Mouse (Mus musculus) E14TG2a.4 (cell line): ENCODE measurements around the gene Dhx15.
A peak's percentile ranks its signal among the peaks of the same experiment; 100 is the strongest.

Source experiments
- H3K27me3 ChIP-seq: 2 replicates; pipeline ENCODE4 v1.6.1; 2014; ENCODE audit warnings: low read length, control low read depth; ENCODE audit not compliant: insufficient read depth
- H3K36me3 ChIP-seq: 2 replicates; pipeline ENCODE4 v1.6.1; 2014; ENCODE audit warnings: low read length, control low read depth; ENCODE audit not compliant: insufficient read depth
- H3K4me1 ChIP-seq: replicated peaks from 2 replicates; pipeline ENCODE4 v1.6.1; 2014; ENCODE audit warnings: low read depth, low read length, control low read depth
- H3K4me3 ChIP-seq: replicated peaks from 2 replicates; pipeline ENCODE4 v1.5.1; 2014; ENCODE audit warnings: mild to moderate bottlenecking, low read length
- H3K9me3 ChIP-seq: 2 replicates; pipeline ENCODE4 v1.6.1; 2014; ENCODE audit warnings: low read length, control low read depth
- CTCF ChIP-seq: conservative IDR thresholded peaks from 2 replicates; pipeline ENCODE4 v1.5.1; 2014; ENCODE audit warnings: low read length
- NANOG ChIP-seq: IDR thresholded peaks from 2 replicates; pipeline ENCODE4 v1.6.1; 2014; ENCODE audit warnings: borderline replicate concordance, low read length, mixed read lengths
- POU5F1 ChIP-seq: IDR thresholded peaks from 2 replicates; pipeline ENCODE4 v1.6.1; 2014; ENCODE audit warnings: low read length, borderline replicate concordance

Gene Dhx15

GRCm38 (mm10) chr5:52230466-52230865 lies 40.2 kb upstream of the Dhx15 start:
- TF ChIP-seq CTCF (no peak), POU5F1 (no peak), NANOG (no peak)
- Histone ChIP-seq H3K4me1 (peaks cover 32% of the 10 kb centered on the region), H3K4me3 (no peak overlapping the region), H3K9me3 (no peaks in the 10 kb centered on the region), H3K36me3 (no peaks in the 10 kb centered on the region), H3K27me3 (no peaks in the 10 kb centered on the region)

- no peaks in the 10 kb centered on the region for H3K9me3 ChIP-seq
- H3K27me3 ChIP-seq: 0 out of 2 replicates have a peak, but pooled peaks cover 4% of the 10 kb centered on the region
- TF ChIP-seq NANOG (no peak), POU5F1 (no peak), CTCF (no peak)
- peaks cover 2% of the 10 kb centered on the region for H3K4me1 ChIP-seq
- H3K4me3 ChIP-seq: no peak overlapping the region
- no peaks in the 10 kb centered on the region for H3K36me3 ChIP-seq
Measured at GRCm38 (mm10) chr5:52226677-52227076, 36.4 kb upstream of the Dhx15 start.

DNA sequence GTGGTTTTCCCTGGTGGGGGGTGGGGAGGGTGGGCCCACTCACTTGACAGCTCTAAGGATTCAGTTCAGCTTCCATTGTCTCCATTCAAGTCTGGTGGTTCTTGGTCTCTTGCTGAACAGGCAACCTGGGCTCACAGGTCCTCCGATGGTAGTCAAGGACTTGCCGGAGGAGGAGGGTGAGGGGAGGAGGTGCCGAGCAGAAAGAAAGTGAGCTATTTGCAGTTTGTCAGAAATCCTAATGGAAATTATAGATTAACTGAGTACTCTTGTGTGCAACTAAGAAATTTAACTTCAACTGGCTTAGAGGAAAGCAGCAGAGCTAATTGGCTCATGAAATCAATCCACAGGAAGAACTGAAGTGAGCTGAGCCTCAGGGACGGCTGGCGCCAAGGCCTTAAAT lies 31.3 kb upstream of the Dhx15 start:
- no peaks in the 10 kb centered on the region for H3K36me3 ChIP-seq
- TF ChIP-seq POU5F1 (no peak), CTCF (no peak), NANOG (no peak)
- H3K4me1 ChIP-seq: 0 out of 2 replicates have a peak, but pooled peaks cover under 1% of the 10 kb centered on the region
- H3K27me3 ChIP-seq: peaks cover 11% of the 10 kb centered on the region; the same call in 1 of the 2 replicates
- no peak overlapping the region for H3K4me3 ChIP-seq
- no peaks in the 10 kb centered on the region for H3K9me3 ChIP-seq

DNA sequence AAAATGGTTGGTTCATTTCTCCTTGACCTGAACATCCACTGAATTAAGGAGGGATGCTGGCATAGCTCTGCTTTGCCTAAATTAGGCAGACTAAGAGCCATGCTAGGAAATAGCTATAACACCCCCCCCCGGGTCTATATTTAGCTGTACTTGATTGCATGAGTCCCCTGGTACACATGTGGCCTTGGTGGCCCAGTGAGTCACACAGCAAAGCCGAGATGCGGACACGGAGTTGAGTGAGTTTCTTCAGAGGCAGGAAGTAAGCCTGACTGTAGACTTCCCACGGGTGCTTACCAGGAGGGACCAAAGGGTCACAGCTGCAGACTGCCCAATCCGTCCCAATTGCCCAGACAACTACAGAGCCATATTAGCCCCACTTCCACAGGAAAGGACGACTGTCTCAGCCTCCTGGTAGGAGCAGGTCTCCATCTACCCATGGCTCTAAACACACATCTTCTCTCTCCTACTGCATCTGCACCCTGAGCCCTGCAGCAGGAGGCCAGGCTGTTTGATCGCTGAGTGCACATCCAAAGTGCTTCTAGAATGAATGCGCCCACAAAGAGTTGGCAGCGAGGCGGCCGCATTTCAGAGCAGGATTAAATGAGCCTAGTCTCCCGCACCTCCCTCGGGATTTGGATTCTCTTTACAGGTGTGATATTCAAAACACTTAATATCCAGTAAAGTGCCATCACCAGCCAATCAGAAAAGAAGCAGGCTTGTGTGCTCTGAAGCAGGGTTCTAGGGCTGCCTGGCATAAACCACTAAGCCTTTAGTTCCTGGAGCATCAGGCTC lies 29.9 kb upstream of the Dhx15 start:
- peaks cover 11% of the 10 kb centered on the region; the same call in 1 of the 2 replicates for H3K27me3 ChIP-seq
- no peaks in the 10 kb centered on the region for H3K36me3 ChIP-seq
- H3K9me3 ChIP-seq: no peaks in the 10 kb centered on the region
- H3K4me1 ChIP-seq: 0 out of 2 replicates have a peak, but pooled peaks cover 6% of the 10 kb centered on the region
- H3K4me3 ChIP-seq: no peak overlapping the region
- TF ChIP-seq NANOG: no peak
- no peak for TF ChIP-seq POU5F1
- no peak for TF ChIP-seq CTCF

DNA sequence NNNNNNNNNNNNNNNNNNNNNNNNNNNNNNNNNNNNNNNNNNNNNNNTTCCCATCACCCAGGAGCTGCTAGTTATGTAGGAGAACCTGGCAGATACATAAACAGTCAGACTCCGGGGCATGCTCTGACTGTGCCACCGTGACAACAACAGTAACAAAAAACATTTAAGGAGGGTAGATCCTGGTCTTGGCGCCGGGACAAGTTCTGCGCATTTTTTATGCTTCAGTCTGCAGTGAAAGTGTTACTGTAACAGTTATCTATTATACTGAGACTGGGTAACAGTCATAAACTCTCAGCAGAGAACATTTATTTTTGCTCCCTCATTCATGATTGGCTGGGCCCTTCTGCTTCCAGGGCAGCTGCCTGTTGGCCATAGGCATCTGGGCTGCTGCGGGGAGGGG lies 27.9 kb upstream of the Dhx15 start:
- Histone ChIP-seq H3K27me3 (peaks cover 11% of the 10 kb centered on the region; the same call in 1 of the 2 replicates), H3K9me3 (no peaks in the 10 kb centered on the region), H3K4me3 (no peak overlapping the region), H3K4me1 (0 out of 2 replicates have a peak, but pooled peaks cover 6% of the 10 kb centered on the region), H3K36me3 (no peaks in the 10 kb centered on the region)
- no peak for TF ChIP-seq CTCF
- no peak for TF ChIP-seq NANOG
- TF ChIP-seq POU5F1: no peak

DNA sequence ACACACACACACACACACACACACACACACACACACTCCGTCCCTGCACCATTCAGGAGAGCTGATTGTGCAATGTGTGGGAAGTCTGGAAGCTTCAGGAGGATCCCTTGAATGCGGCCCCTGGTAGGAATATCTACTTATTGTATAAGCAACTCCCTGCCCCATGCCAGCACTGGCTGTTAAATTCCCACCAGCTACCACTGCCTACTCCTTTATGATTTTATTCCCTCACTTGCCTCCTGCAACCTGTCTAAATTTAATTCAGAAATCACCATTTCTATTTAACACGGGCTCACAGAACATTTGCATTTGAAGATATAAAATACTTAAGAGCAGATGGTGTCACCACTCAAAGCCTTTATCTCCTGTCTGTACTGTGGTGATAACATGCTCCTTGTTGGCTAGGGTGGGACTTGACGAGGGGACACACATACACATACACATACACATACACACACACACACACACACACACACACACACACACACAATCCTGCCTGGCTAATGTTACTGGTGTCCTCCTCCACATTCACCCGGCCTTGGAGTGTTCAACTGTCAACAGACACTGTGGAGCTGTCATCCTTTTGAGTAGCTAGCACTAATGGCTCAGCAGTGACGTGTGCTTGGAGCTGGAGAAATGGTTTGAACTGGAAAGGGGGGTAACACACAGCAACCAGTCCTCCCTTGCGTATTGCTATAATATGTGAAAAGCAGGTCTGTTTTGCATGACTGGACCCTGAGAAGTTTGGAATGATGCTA lies 23.0 kb upstream of the Dhx15 start:
- H3K27me3 ChIP-seq: no peaks in the 10 kb centered on the region
- 0 out of 2 replicates have a peak, but pooled peaks cover 6% of the 10 kb centered on the region for H3K4me1 ChIP-seq
- no peak overlapping the region for H3K4me3 ChIP-seq
- H3K36me3 ChIP-seq: no peaks in the 10 kb centered on the region
- TF ChIP-seq NANOG (no peak), CTCF (no peak), POU5F1 (no peak)
- no peaks in the 10 kb centered on the region for H3K9me3 ChIP-seq

GRCm38 (mm10) chr5:52191180-52191468 lies 810 bp upstream of the Dhx15 start:
- H3K4me3 ChIP-seq: peak overlapping the region; percentile 88
- peaks cover 51% of the 10 kb centered on the region for H3K4me1 ChIP-seq
- TF ChIP-seq POU5F1 (no peak), CTCF (no peak), NANOG (no peak)
- H3K9me3 ChIP-seq: no peaks in the 10 kb centered on the region
- no peaks in the 10 kb centered on the region for H3K27me3 ChIP-seq
- peaks cover 22% of the 10 kb centered on the region for H3K36me3 ChIP-seq

DNA sequence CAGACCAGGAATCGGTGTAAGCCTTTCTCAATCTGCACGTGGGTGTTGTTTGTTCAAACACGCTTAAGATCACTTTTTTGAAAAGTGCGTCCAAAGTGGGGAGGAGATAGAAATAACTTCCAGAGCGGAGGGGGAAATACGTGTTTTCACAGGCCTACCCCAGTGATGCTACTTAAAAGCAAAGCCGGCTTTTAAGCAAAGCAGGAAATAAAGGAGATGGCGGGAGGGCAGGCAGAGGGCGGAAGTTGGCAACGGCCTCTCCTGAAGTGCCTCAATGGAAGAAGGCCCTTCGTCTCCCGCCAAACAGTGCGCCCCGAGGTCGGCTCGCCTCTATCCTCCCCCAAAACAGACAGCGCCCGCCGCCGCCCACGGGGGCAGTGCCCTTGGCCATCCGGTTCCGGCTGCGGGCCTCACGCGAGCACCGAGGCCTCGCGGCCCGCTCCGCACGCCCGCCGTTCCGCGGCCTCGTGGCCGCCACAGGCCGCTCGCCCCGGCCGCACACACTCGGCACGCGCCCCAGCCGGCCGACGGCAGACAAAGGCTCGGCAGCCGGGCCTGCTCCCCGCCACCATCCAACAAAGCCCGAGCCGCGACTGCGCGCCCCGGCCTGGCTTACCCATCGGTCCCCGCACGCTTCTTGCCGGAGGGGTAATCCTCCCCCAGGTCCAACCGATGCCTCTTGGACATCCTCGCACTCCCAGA lies 499 bp downstream of the Dhx15 start:
- Histone ChIP-seq H3K4me3 (peak overlapping the region; percentile 88), H3K27me3 (no peaks in the 10 kb centered on the region), H3K36me3 (peaks cover 21% of the 10 kb centered on the region), H3K9me3 (no peaks in the 10 kb centered on the region), H3K4me1 (peaks cover 60% of the 10 kb centered on the region)
- TF ChIP-seq POU5F1 (no peak), NANOG (no peak), CTCF (no peak)
